Mouse (Mus musculus) thymus, adult 2 months (tissue): ENCODE data around the gene Glis2.

ENCODE experiments used
- CTCF ChIP-seq: fragments of 200-500 bp; IDR thresholded peaks from 2 replicates; pipeline ENCODE4 v1.5.1; 2012; ENCODE audit warnings: mild to moderate bottlenecking, control low read depth, low read length, moderate library complexity, borderline replicate concordance; ENCODE audit not compliant: control insufficient read depth, poor library complexity, insufficient read depth; ENCODE audit errors: extremely low read depth
- POLR2A ChIP-seq: fragments of 200-500 bp; IDR thresholded peaks from 2 replicates; pipeline ENCODE4 v1.6.1; 2012; ENCODE audit warnings: mild to moderate bottlenecking, low read length, control low read depth, moderate library complexity; ENCODE audit not compliant: control insufficient read depth, poor library complexity, insufficient read depth; ENCODE audit errors: extremely low read depth

GRCm38 (mm10) chr16:4567912-4568311 lies 26.6 kb upstream of the Glis2 start:
- no peak for TF ChIP-seq CTCF
- TF ChIP-seq POLR2A, result no peak
